27 mouse cellular contexts compared by ENCODE assay signal in the genomic region with DNA sequence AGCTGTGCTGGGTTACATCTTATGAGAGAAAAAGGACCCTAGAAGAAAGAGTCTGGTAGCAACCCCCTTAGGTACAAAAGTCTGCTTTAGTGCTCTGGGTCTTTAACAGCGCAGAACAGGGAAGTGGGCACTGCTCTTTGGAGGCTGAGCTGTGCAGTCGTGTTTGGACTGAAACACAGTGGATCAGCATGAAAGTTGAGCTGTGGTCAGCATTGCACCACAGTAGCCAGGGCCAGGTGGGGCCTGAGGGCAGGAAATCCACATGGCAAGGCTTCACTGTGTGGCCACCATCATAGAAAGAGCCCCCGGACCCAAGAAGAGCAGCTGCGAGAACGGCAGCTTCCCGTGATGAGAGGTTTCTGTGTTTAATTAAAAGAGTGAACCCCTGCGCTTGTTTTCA.
A peak's percentile ranks its signal among the peaks of the same experiment; 100 is the strongest.
DNase-seq lines count a peak whose midpoint lies in the region; ATAC-seq and TF ChIP-seq lines count a peak whose summit lies in the region.
"Had no signal": no experiment of that assay in that cellular context is flagged by ENCODE, and none has a peak within 500 bp of the region (broad histone marks: within the 10 kb centered on the region; RNA-seq: fewer than 3 reads in every experiment).

No protein-coding gene starts in this region.

- H3K9me3 ChIP-seq in forebrain, postnatal 0 days (ENCODE audit: low read length), result no peaks in the 10 kb centered on the region
- H3K9me3 ChIP-seq in forebrain, embryonic 12.5 days, result no peaks in the 10 kb centered on the region
- H3K9me3 ChIP-seq: embryonic facial prominence, embryonic 13.5 days; forebrain, embryonic 10.5 days; kidney, embryonic 15.5 days; limb, embryonic 12.5 days; liver, embryonic 15.5 days; midbrain, embryonic 15.5 days; neural tube, embryonic 12.5 days had no signal

- no peak for DNase-seq in forebrain, postnatal 0 days
- peak; percentile 23 for DNase-seq in left cerebral cortex, postnatal 4 days
- DNase-seq in left cerebral cortex, adult 2 months (ENCODE audit: extremely low spot score in 1 of 2, low spot score in 2 of 2), result no peak
- no peak for DNase-seq in adrenal gland, adult 18-20 months (ENCODE audit: low spot score in 2 of 2)
- DNase-seq: adrenal gland, postnatal 25 days; cerebellum, adult 2 months; cerebellum, postnatal 25 days; gastrocnemius, postnatal 10 days; heart, postnatal 4 days; kidney, adult 18-20 months; kidney, postnatal 4 days; lung, embryonic 14.5 days; thymus, adult 2 months; thymus, postnatal 4 days had no signal

- H3K27ac ChIP-seq in forebrain, postnatal 0 days (ENCODE audit: low read depth, low read length), result no peak overlapping the region
- H3K27ac ChIP-seq in forebrain, embryonic 12.5 days, result no peak overlapping the region
- no peak overlapping the region for H3K27ac ChIP-seq in left cerebral cortex, adult 2 months
- H3K27ac ChIP-seq in bone marrow macrophage, adult 2 months (ENCODE audit: insufficient read depth, low read depth, low read length), result peak overlapping the region; percentile 21; the same call in 1 of the 2 replicates
- H3K27ac ChIP-seq: embryonic facial prominence, embryonic 13.5 days; forebrain, embryonic 10.5 days; hindbrain, embryonic 14.5 days; kidney, embryonic 15.5 days; limb, embryonic 12.5 days; liver, embryonic 15.5 days; midbrain, embryonic 15.5 days; neural tube, embryonic 12.5 days had no signal

- TF ChIP-seq POLR2A in bone marrow macrophage, adult 2 months (IDR thresholded peaks at IDR 0.05; ENCODE audit: borderline replicate concordance, low read depth, low read length), result no peak

- H3K4me1 ChIP-seq in forebrain, postnatal 0 days (ENCODE audit: insufficient read depth), result no peaks in the 10 kb centered on the region
- H3K4me1 ChIP-seq in forebrain, embryonic 12.5 days, result no peaks in the 10 kb centered on the region
- peaks cover 27% of the 10 kb centered on the region for H3K4me1 ChIP-seq in bone marrow macrophage, adult 2 months (ENCODE audit: control insufficient read depth, insufficient read depth, low read length)
- H3K4me1 ChIP-seq: kidney, embryonic 15.5 days; liver, embryonic 15.5 days; midbrain, embryonic 15.5 days; neural tube, embryonic 12.5 days had no signal

- intact Hi-C loops in left cerebral cortex, postnatal 4 days (cut with DNase I), result no loop called here
- intact Hi-C loops in left cerebral cortex, adult 2 months (cut with DNase I), result no loop called here

- no peaks in the 10 kb centered on the region for H3K36me3 ChIP-seq in forebrain, postnatal 0 days (ENCODE audit: insufficient read depth)
- H3K36me3 ChIP-seq in forebrain, embryonic 12.5 days (replicated peaks), result no peaks in the 10 kb centered on the region
- H3K36me3 ChIP-seq: embryonic facial prominence, embryonic 13.5 days; forebrain, embryonic 10.5 days; kidney, embryonic 15.5 days; limb, embryonic 12.5 days; liver, embryonic 15.5 days; midbrain, embryonic 15.5 days; neural tube, embryonic 12.5 days had no signal

- 55% methylated on average over 7 of the region's 7 CpGs for WGBS in forebrain, postnatal 0 days
- WGBS in forebrain, embryonic 12.5 days, result 70% methylated on average over 7 of the region's 7 CpGs

- no peak overlapping the region for H3K4me3 ChIP-seq in forebrain, postnatal 0 days (ENCODE audit: low read depth, low read length)
- H3K4me3 ChIP-seq in forebrain, embryonic 12.5 days (replicated peaks), result no peak overlapping the region
- H3K4me3 ChIP-seq in left cerebral cortex, adult 2 months, result no peak overlapping the region
- no peak overlapping the region for H3K4me3 ChIP-seq in bone marrow macrophage, adult 2 months (ENCODE audit: insufficient read depth, low read length)
- H3K4me3 ChIP-seq: embryonic facial prominence, embryonic 13.5 days; forebrain, embryonic 10.5 days; kidney, embryonic 15.5 days; limb, embryonic 12.5 days; liver, embryonic 15.5 days; midbrain, embryonic 15.5 days; neural tube, embryonic 12.5 days had no signal

- no peak overlapping the region for H3K4me2 ChIP-seq in forebrain, postnatal 0 days (ENCODE audit: low read depth)
- H3K4me2 ChIP-seq in forebrain, embryonic 12.5 days, result no peak overlapping the region
- H3K4me2 ChIP-seq: embryonic facial prominence, embryonic 13.5 days; heart, embryonic 11.5 days; hindbrain, embryonic 14.5 days; kidney, embryonic 15.5 days; limb, embryonic 12.5 days; liver, embryonic 15.5 days; lung, embryonic 14.5 days; midbrain, embryonic 15.5 days; neural tube, embryonic 12.5 days had no signal

- ATAC-seq in forebrain, postnatal 0 days, result peak; percentile 29; the same call in 1 of the 2 replicates
- no peak for ATAC-seq in forebrain, embryonic 12.5 days (ENCODE audit: low FRiP score)
- ATAC-seq in megakaryocyte, adult 5-6 weeks (ENCODE audit: poor library complexity, severe bottlenecking), result peak; percentile 83
- ATAC-seq: forebrain, embryonic 16.5 days; midbrain, embryonic 15.5 days had no signal

- H3K9ac ChIP-seq in forebrain, postnatal 0 days, result no peak overlapping the region
- H3K9ac ChIP-seq in forebrain, embryonic 12.5 days, result no peak overlapping the region
- H3K9ac ChIP-seq: embryonic facial prominence, embryonic 13.5 days; hindbrain, embryonic 14.5 days; kidney, embryonic 15.5 days; limb, embryonic 12.5 days; liver, embryonic 15.5 days; lung, embryonic 14.5 days; midbrain, embryonic 15.5 days; neural tube, embryonic 12.5 days had no signal

- no peak for TF ChIP-seq CTCF in forebrain, postnatal 0 days (IDR thresholded peaks at IDR 0.05; ENCODE audit: low read depth)
- TF ChIP-seq CTCF in left cerebral cortex, adult 2 months (IDR thresholded peaks at IDR 0.05), result no peak
- TF ChIP-seq CTCF in bone marrow macrophage, adult 2 months (IDR thresholded peaks at IDR 0.05; ENCODE audit: low read depth, low read length), result no peak

- no peaks in the 10 kb centered on the region for H3K27me3 ChIP-seq in forebrain, postnatal 0 days (ENCODE audit: insufficient read depth, low read length)
- no peaks in the 10 kb centered on the region for H3K27me3 ChIP-seq in forebrain, embryonic 12.5 days
- H3K27me3 ChIP-seq: embryonic facial prominence, embryonic 13.5 days; kidney, embryonic 15.5 days; limb, embryonic 12.5 days; liver, embryonic 15.5 days; midbrain, embryonic 15.5 days; neural tube, embryonic 12.5 days had no signal
